Mouse (Mus musculus): ENCODE measurements around the gene Lrrc28. TPM values are rescaled to one million over a fixed set of nuclear protein-coding genes. Genes with fewer than 3 reads are reported as not detected.
A peak's percentile ranks its signal among the peaks of the same experiment; 100 is the strongest.

Lrrc28 gene
- total and polyA plus RNA-seq, 2 experiments from 2014 or later = 32.2 to 70.4 TPM

- TF ChIP-seq CTCF (IDR thresholded peaks at IDR 0.05; ENCODE audit: low read depth) = no peak
- no peaks in the 10 kb centered on the region for H3K27me3 ChIP-seq (ENCODE audit: insufficient read depth, low read length)
- H3K4me1 ChIP-seq (ENCODE audit: insufficient read depth) = peaks cover 5% of the 10 kb centered on the region; the same call in 1 of the 2 replicates
- H3K4me3 ChIP-seq (ENCODE audit: low read depth, low read length) = no peak overlapping the region
- no peak for DNase-seq
- WGBS = 84% methylated on average over 1 of the region's 1 CpGs
- H3K27ac ChIP-seq (ENCODE audit: low read depth, low read length) = no peak overlapping the region
- no peaks in the 10 kb centered on the region for H3K36me3 ChIP-seq (ENCODE audit: insufficient read depth)
- no peak overlapping the region for H3K4me2 ChIP-seq (ENCODE audit: low read depth)
- H3K9me3 ChIP-seq (ENCODE audit: low read length) = no peaks in the 10 kb centered on the region
- ATAC-seq = no peak
- no peak overlapping the region for H3K9ac ChIP-seq
Measured at GRCm38 (mm10) chr7:67606250-67606649, 38.8 kb downstream of the Lrrc28 start.

DNA sequence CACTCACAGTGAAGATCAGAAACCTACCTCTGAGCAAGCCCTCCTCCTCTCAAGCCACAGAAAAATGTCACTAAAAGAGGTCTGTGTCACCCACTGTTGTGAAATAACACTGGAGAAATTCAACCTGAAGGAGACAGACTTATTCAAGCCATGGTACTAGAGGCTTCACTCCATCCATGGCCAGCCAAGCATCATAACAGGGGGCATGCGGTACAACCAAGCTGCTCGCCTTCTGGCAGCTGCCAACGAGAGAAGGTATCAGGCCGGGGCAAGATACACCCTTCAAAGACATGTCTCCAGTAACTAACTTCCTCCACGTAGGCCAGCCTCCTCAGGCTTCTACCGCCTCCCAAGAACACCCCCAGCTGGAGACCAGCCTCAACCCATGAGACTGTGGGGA is 40.0 kb downstream of the Lrrc28 start:
- H3K4me3 ChIP-seq (ENCODE audit: low read depth, low read length) = no peak overlapping the region
- ATAC-seq = no peak
- H3K27ac ChIP-seq (ENCODE audit: low read depth, low read length) = no peak overlapping the region
- 84% methylated on average over 6 of the region's 6 CpGs for WGBS
- H3K27me3 ChIP-seq (ENCODE audit: insufficient read depth, low read length) = no peaks in the 10 kb centered on the region
- H3K4me1 ChIP-seq (ENCODE audit: insufficient read depth) = peaks cover 5% of the 10 kb centered on the region; the same call in 1 of the 2 replicates
- H3K36me3 ChIP-seq (ENCODE audit: insufficient read depth) = no peaks in the 10 kb centered on the region
- DNase-seq = no peak
- H3K9ac ChIP-seq = no peak overlapping the region
- no peak overlapping the region for H3K4me2 ChIP-seq (ENCODE audit: low read depth)
- TF ChIP-seq CTCF (IDR thresholded peaks at IDR 0.05; ENCODE audit: low read depth) = no peak
- H3K9me3 ChIP-seq (ENCODE audit: low read length) = no peaks in the 10 kb centered on the region

- Histone ChIP-seq H3K4me2 (ENCODE audit: low read depth) (no peak overlapping the region), H3K4me1 (ENCODE audit: insufficient read depth) (no peaks in the 10 kb centered on the region), H3K4me3 (ENCODE audit: low read depth, low read length) (no peak overlapping the region), H3K9me3 (ENCODE audit: low read length) (no peaks in the 10 kb centered on the region), H3K27ac (ENCODE audit: low read depth, low read length) (no peak overlapping the region), H3K9ac (no peak overlapping the region), H3K36me3 (ENCODE audit: insufficient read depth) (no peaks in the 10 kb centered on the region), H3K27me3 (ENCODE audit: insufficient read depth, low read length) (no peaks in the 10 kb centered on the region)
- ATAC-seq (no peak), DNase-seq (peak; percentile 70)
- TF ChIP-seq CTCF (IDR thresholded peaks at IDR 0.05; ENCODE audit: low read depth) = no peak
- WGBS = 48% methylated on average over 3 of the region's 3 CpGs
Measured at GRCm38 (mm10) chr7:67598050-67598449, 47.0 kb downstream of the Lrrc28 start.

GRCm38 (mm10) chr7:67596961-67597360 is 48.1 kb downstream of the Lrrc28 start:
- Histone ChIP-seq H3K4me1 (ENCODE audit: insufficient read depth) (no peaks in the 10 kb centered on the region), H3K36me3 (ENCODE audit: insufficient read depth) (no peaks in the 10 kb centered on the region), H3K27ac (ENCODE audit: low read depth, low read length) (no peak overlapping the region), H3K4me2 (ENCODE audit: low read depth) (no peak overlapping the region), H3K9ac (no peak overlapping the region), H3K9me3 (ENCODE audit: low read length) (no peaks in the 10 kb centered on the region), H3K4me3 (ENCODE audit: low read depth, low read length) (no peak overlapping the region), H3K27me3 (ENCODE audit: insufficient read depth, low read length) (no peaks in the 10 kb centered on the region)
- no peak for DNase-seq
- 90% methylated on average over 1 of the region's 1 CpGs for WGBS
- TF ChIP-seq CTCF (IDR thresholded peaks at IDR 0.05; ENCODE audit: low read depth) = no peak
- ATAC-seq = no peak

GRCm38 (mm10) chr7:67596322-67596721 is 48.7 kb downstream of the Lrrc28 start:
- no peak overlapping the region for H3K4me2 ChIP-seq (ENCODE audit: low read depth)
- H3K27ac ChIP-seq (ENCODE audit: low read depth, low read length) = no peak overlapping the region
- H3K4me1 ChIP-seq (ENCODE audit: insufficient read depth) = no peaks in the 10 kb centered on the region
- no peak overlapping the region for H3K9ac ChIP-seq
- no peaks in the 10 kb centered on the region for H3K27me3 ChIP-seq (ENCODE audit: insufficient read depth, low read length)
- TF ChIP-seq CTCF (IDR thresholded peaks at IDR 0.05; ENCODE audit: low read depth) = no peak
- H3K9me3 ChIP-seq (ENCODE audit: low read length) = no peaks in the 10 kb centered on the region
- H3K36me3 ChIP-seq (ENCODE audit: insufficient read depth) = no peaks in the 10 kb centered on the region
- WGBS = 97% methylated on average over 1 of the region's 1 CpGs
- no peak overlapping the region for H3K4me3 ChIP-seq (ENCODE audit: low read depth, low read length)
- ATAC-seq (no peak), DNase-seq (no peak)

- no peaks in the 10 kb centered on the region for H3K9me3 ChIP-seq (ENCODE audit: low read length)
- TF ChIP-seq CTCF (IDR thresholded peaks at IDR 0.05; ENCODE audit: low read depth) = no peak
- no peak overlapping the region for H3K27ac ChIP-seq (ENCODE audit: low read depth, low read length)
- no peak overlapping the region for H3K9ac ChIP-seq
- WGBS = 88% methylated on average over 6 of the region's 6 CpGs
- no peak overlapping the region for H3K4me2 ChIP-seq (ENCODE audit: low read depth)
- ATAC-seq (no peak), DNase-seq (no peak)
- no peaks in the 10 kb centered on the region for H3K4me1 ChIP-seq (ENCODE audit: insufficient read depth)
- H3K27me3 ChIP-seq (ENCODE audit: insufficient read depth, low read length) = no peaks in the 10 kb centered on the region
- no peaks in the 10 kb centered on the region for H3K36me3 ChIP-seq (ENCODE audit: insufficient read depth)
- no peak overlapping the region for H3K4me3 ChIP-seq (ENCODE audit: low read depth, low read length)
Measured at GRCm38 (mm10) chr7:67593902-67594301, 51.2 kb downstream of the Lrrc28 start.

DNA sequence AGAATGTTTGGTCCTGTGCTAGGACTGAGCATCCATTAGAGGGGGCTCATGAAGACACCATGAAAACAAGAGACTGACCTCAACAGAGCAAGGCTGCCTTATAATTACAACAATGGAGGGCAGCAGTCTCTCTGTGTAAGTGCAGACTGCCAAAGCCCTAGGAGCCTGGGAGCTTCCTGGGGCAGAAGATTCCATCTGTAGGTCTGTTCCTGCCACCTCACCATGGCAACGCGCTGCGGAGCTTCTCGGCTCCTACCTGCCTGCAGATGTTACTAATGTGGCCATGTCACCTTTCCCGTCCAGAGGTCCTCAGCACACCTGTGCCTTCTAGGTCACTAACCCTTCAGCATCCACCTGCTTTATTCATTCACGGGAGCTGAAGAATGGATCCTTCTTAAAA is 52.4 kb downstream of the Lrrc28 start:
- Histone ChIP-seq H3K27ac (ENCODE audit: low read depth, low read length) (no peak overlapping the region), H3K9me3 (ENCODE audit: low read length) (no peaks in the 10 kb centered on the region), H3K27me3 (ENCODE audit: insufficient read depth, low read length) (no peaks in the 10 kb centered on the region), H3K36me3 (ENCODE audit: insufficient read depth) (no peaks in the 10 kb centered on the region), H3K9ac (no peak overlapping the region), H3K4me2 (ENCODE audit: low read depth) (no peak overlapping the region), H3K4me3 (ENCODE audit: low read depth, low read length) (no peak overlapping the region), H3K4me1 (ENCODE audit: insufficient read depth) (no peaks in the 10 kb centered on the region)
- no peak for TF ChIP-seq CTCF (IDR thresholded peaks at IDR 0.05; ENCODE audit: low read depth)
- no peak for DNase-seq
- ATAC-seq = no peak
- WGBS = 87% methylated on average over 6 of the region's 6 CpGs

- H3K4me3 ChIP-seq (ENCODE audit: low read depth, low read length) = no peak overlapping the region
- H3K36me3 ChIP-seq (ENCODE audit: insufficient read depth) = no peaks in the 10 kb centered on the region
- no peaks in the 10 kb centered on the region for H3K9me3 ChIP-seq (ENCODE audit: low read length)
- no peak overlapping the region for H3K9ac ChIP-seq
- TF ChIP-seq CTCF (IDR thresholded peaks at IDR 0.05; ENCODE audit: low read depth) = no peak
- DNase-seq (no peak), ATAC-seq (no peak)
- H3K27ac ChIP-seq (ENCODE audit: low read depth, low read length) = no peak overlapping the region
- WGBS = 49% methylated on average over 6 of the region's 6 CpGs
- no peaks in the 10 kb centered on the region for H3K4me1 ChIP-seq (ENCODE audit: insufficient read depth)
- H3K27me3 ChIP-seq (ENCODE audit: insufficient read depth, low read length) = no peaks in the 10 kb centered on the region
- H3K4me2 ChIP-seq (ENCODE audit: low read depth) = no peak overlapping the region
Measured at GRCm38 (mm10) chr7:67588743-67589142, 56.3 kb downstream of the Lrrc28 start.
